Mouse (Mus musculus): ENCODE measurements at regions not wholly inside any gene's neighbourhood (a gene's known extent, or its start where the extent isn't known, plus 50 kb on each side); places are given as distances from the start of the nearest gene placed in this dataset.

GRCm38 (mm10) chr13:52017598-52018190 is 171.2 kb downstream of the Gadd45g start:
- Histone ChIP-seq H3K79me2 (ENCODE audit: control insufficient read depth, insufficient read depth) (no peaks in the 10 kb centered on the region), H3K36me3 (ENCODE audit: control insufficient read depth, insufficient read depth) (no peaks in the 10 kb centered on the region), H3K4me3 (ENCODE audit: insufficient read depth, poor library complexity, severe bottlenecking) (no peak overlapping the region), H3K27me3 (ENCODE audit: control insufficient read depth, insufficient read depth, insufficient read length) (no peaks in the 10 kb centered on the region), H3K79me3 (ENCODE audit: low read depth) (no peaks in the 10 kb centered on the region), H3ac (ENCODE audit: control insufficient read depth, insufficient read length, low read depth) (no peak overlapping the region)
- TF ChIP-seq FOSL1 (IDR thresholded peaks at IDR 0.05; ENCODE audit: insufficient read depth, low read length, poor library complexity, severe bottlenecking) (peak; percentile 43), MAX (IDR thresholded peaks at IDR 0.05) (peak; percentile 41), CTCF (IDR thresholded peaks at IDR 0.05; ENCODE audit: control insufficient read depth, insufficient read depth, insufficient read length) (no peak), USF1 (IDR thresholded peaks at IDR 0.05; ENCODE audit: low read depth) (peak; percentile 74), MYOG (IDR thresholded peaks at IDR 0.05; ENCODE audit: control insufficient read depth, extremely low read depth, insufficient read length) (no peak), MYOD1 (IDR thresholded peaks at IDR 0.05; ENCODE audit: control insufficient read depth, insufficient read length, low read depth) (peak; percentile 76), CEBPB (IDR thresholded peaks at IDR 0.05; ENCODE audit: low read depth) (no peak)

GRCm38 (mm10) chr13:52019647-52020046 is 173.2 kb downstream of the Gadd45g start:
- no peak for TF ChIP-seq FOSL1 (IDR thresholded peaks at IDR 0.05; ENCODE audit: insufficient read depth, low read length, poor library complexity, severe bottlenecking)
- no peak for TF ChIP-seq MYOD1 (IDR thresholded peaks at IDR 0.05; ENCODE audit: control insufficient read depth, insufficient read length, low read depth)
- TF ChIP-seq MAX (IDR thresholded peaks at IDR 0.05): no peak
- TF ChIP-seq MYOG (IDR thresholded peaks at IDR 0.05; ENCODE audit: control insufficient read depth, extremely low read depth, insufficient read length): no peak
- no peak for TF ChIP-seq USF1 (IDR thresholded peaks at IDR 0.05; ENCODE audit: low read depth)
- no peaks in the 10 kb centered on the region for H3K27me3 ChIP-seq (ENCODE audit: control insufficient read depth, insufficient read depth, insufficient read length)
- H3K4me3 ChIP-seq (ENCODE audit: insufficient read depth, poor library complexity, severe bottlenecking): no peak overlapping the region
- no peaks in the 10 kb centered on the region for H3K79me2 ChIP-seq (ENCODE audit: control insufficient read depth, insufficient read depth)
- no peak overlapping the region for H3ac ChIP-seq (ENCODE audit: control insufficient read depth, insufficient read length, low read depth)
- no peaks in the 10 kb centered on the region for H3K79me3 ChIP-seq (ENCODE audit: low read depth)
- H3K36me3 ChIP-seq (ENCODE audit: control insufficient read depth, insufficient read depth): no peaks in the 10 kb centered on the region

- Histone ChIP-seq H3K79me2 (ENCODE audit: control insufficient read depth, insufficient read depth) (no peaks in the 10 kb centered on the region), H3K36me3 (ENCODE audit: control insufficient read depth, insufficient read depth) (no peaks in the 10 kb centered on the region), H3K4me3 (ENCODE audit: insufficient read depth, poor library complexity, severe bottlenecking) (no peak overlapping the region), H3K27me3 (ENCODE audit: control insufficient read depth, insufficient read depth, insufficient read length) (no peaks in the 10 kb centered on the region), H3ac (ENCODE audit: control insufficient read depth, insufficient read length, low read depth) (no peak overlapping the region), H3K79me3 (ENCODE audit: low read depth) (no peaks in the 10 kb centered on the region)
- TF ChIP-seq MYOD1 (IDR thresholded peaks at IDR 0.05; ENCODE audit: control insufficient read depth, insufficient read length, low read depth) (no peak), MYOG (IDR thresholded peaks at IDR 0.05; ENCODE audit: control insufficient read depth, extremely low read depth, insufficient read length) (no peak), MAX (IDR thresholded peaks at IDR 0.05) (no peak), CTCF (IDR thresholded peaks at IDR 0.05; ENCODE audit: control insufficient read depth, insufficient read depth, insufficient read length) (no peak), CEBPB (IDR thresholded peaks at IDR 0.05; ENCODE audit: low read depth) (no peak), USF1 (IDR thresholded peaks at IDR 0.05; ENCODE audit: low read depth) (no peak), FOSL1 (IDR thresholded peaks at IDR 0.05; ENCODE audit: insufficient read depth, low read length, poor library complexity, severe bottlenecking) (no peak)
These were observed 174.7 kb downstream of the Gadd45g start for GRCm38 (mm10) chr13:52021150-52021549.

DNA sequence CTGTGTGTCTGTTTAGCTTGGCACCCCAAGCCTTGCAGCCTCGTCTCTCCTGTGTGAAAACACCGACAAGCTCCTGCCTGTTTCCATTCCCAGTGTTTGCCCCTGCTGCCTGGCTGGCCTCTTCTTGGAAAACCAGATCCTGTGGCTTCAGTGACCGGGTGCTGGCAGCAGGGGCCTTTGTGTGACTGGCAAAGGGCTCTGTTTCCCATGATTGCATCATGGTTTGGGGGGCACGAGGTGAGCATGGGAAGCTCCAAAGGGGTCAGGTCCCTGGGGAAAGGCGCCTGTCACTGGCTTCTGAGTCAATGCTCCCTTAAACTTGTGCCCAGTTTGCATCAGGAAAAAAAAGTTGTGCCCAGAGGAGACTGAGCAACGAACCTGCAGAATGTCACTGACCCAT is 175.3 kb downstream of the Gadd45g start:
- Histone ChIP-seq H3ac (ENCODE audit: control insufficient read depth, insufficient read length, low read depth) (no peak overlapping the region), H3K79me2 (ENCODE audit: control insufficient read depth, insufficient read depth) (no peaks in the 10 kb centered on the region), H3K4me3 (ENCODE audit: insufficient read depth, poor library complexity, severe bottlenecking) (no peak overlapping the region), H3K79me3 (ENCODE audit: low read depth) (no peaks in the 10 kb centered on the region), H3K36me3 (ENCODE audit: control insufficient read depth, insufficient read depth) (no peaks in the 10 kb centered on the region), H3K27me3 (ENCODE audit: control insufficient read depth, insufficient read depth, insufficient read length) (no peaks in the 10 kb centered on the region)
- no peak for TF ChIP-seq CEBPB (IDR thresholded peaks at IDR 0.05; ENCODE audit: low read depth)
- TF ChIP-seq USF1 (IDR thresholded peaks at IDR 0.05; ENCODE audit: low read depth): no peak

GRCm38 (mm10) chr13:52022529-52022928 is 176.1 kb downstream of the Gadd45g start:
- Histone ChIP-seq H3K36me3 (ENCODE audit: control insufficient read depth, insufficient read depth) (no peaks in the 10 kb centered on the region), H3K79me2 (ENCODE audit: control insufficient read depth, insufficient read depth) (no peaks in the 10 kb centered on the region), H3K79me3 (ENCODE audit: low read depth) (no peaks in the 10 kb centered on the region), H3K27me3 (ENCODE audit: control insufficient read depth, insufficient read depth, insufficient read length) (no peaks in the 10 kb centered on the region), H3ac (ENCODE audit: control insufficient read depth, insufficient read length, low read depth) (no peak overlapping the region), H3K4me3 (ENCODE audit: insufficient read depth, poor library complexity, severe bottlenecking) (no peak overlapping the region)
- TF ChIP-seq FOSL1 (IDR thresholded peaks at IDR 0.05; ENCODE audit: insufficient read depth, low read length, poor library complexity, severe bottlenecking) (no peak), CEBPB (IDR thresholded peaks at IDR 0.05; ENCODE audit: low read depth) (no peak)

DNA sequence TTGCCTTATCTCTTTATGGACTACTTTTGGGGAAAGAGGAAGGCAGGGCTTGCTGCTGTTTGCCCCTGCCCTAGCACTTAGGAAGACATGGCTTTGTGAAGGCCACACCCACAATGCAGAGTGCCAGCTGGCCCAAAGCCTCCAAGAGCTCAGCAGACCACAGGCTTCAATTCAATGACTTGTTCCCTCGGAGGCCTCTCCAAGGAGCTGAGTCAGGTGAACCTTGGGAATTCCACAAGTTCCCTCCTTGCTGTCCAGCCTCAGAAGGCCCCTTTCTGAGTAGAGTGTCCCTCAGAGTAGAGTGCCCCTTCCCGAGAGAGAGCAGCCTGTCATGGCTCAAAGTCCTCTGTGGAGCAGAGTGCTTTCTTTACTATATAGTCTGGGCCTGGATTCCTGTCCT is 177.9 kb downstream of the Gadd45g start:
- TF ChIP-seq CEBPB (IDR thresholded peaks at IDR 0.05; ENCODE audit: low read depth): no peak
- no peak for TF ChIP-seq FOSL1 (IDR thresholded peaks at IDR 0.05; ENCODE audit: insufficient read depth, low read length, poor library complexity, severe bottlenecking)
- TF ChIP-seq USF1 (IDR thresholded peaks at IDR 0.05; ENCODE audit: low read depth): no peak
- no peak for TF ChIP-seq CTCF (IDR thresholded peaks at IDR 0.05; ENCODE audit: control insufficient read depth, insufficient read depth, insufficient read length)
- Histone ChIP-seq H3K79me2 (ENCODE audit: control insufficient read depth, insufficient read depth) (no peaks in the 10 kb centered on the region), H3ac (ENCODE audit: control insufficient read depth, insufficient read length, low read depth) (no peak overlapping the region), H3K27me3 (ENCODE audit: control insufficient read depth, insufficient read depth, insufficient read length) (no peaks in the 10 kb centered on the region), H3K36me3 (ENCODE audit: control insufficient read depth, insufficient read depth) (no peaks in the 10 kb centered on the region), H3K79me3 (ENCODE audit: low read depth) (no peaks in the 10 kb centered on the region), H3K4me3 (ENCODE audit: insufficient read depth, poor library complexity, severe bottlenecking) (no peak overlapping the region)

Measured in C2C12 (cell line).